Mouse (Mus musculus) megakaryocyte, embryonic 14.5 days (primary cell): ENCODE data around the gene Spink2. TPM values are rescaled to one million over a fixed set of nuclear protein-coding genes. Genes with fewer than 3 reads are reported as not detected.

ENCODE experiments used
- H3K27me3 ChIP-seq: replicated peaks from 2 replicates; pipeline ENCODE3; 2012; ENCODE audit warnings: inconsistent platforms
- H3K36me3 ChIP-seq: replicated peaks from 2 replicates; pipeline ENCODE3; 2012; ENCODE audit warnings: low read length, inconsistent platforms, mixed read lengths
- H3K4me1 ChIP-seq: 2 replicates; pipeline ENCODE4 v1.6.1; 2012; ENCODE audit warnings: inconsistent platforms
- H3K4me3 ChIP-seq: replicated peaks from 2 replicates; pipeline ENCODE3; 2012; ENCODE audit warnings: moderate library complexity, mild to moderate bottlenecking, inconsistent platforms
- H3K9me3 ChIP-seq: 2 replicates; pipeline ENCODE4 v1.6.1; 2012; ENCODE audit warnings: inconsistent platforms
- FLI1 ChIP-seq: IDR thresholded peaks from 2 replicates; pipeline ENCODE4 v1.6.1; 2012; ENCODE audit warnings: low read length, inconsistent platforms, mixed read lengths
- GATA1 ChIP-seq: IDR thresholded peaks from 3 replicates; pipeline ENCODE4 v1.6.1; 2012; ENCODE audit warnings: mixed read lengths, low read length, inconsistent platforms, borderline replicate concordance
- polyA plus RNA-seq: library from polyadenylated mRNA; stranded (reverse); fragments of >175 nt; gene quantifications from 2 replicates; pipeline ENCODE4 v1.2.3, GENCODE M21; 2012; ENCODE audit warnings: low replicate concordance; ENCODE audit not compliant: insufficient read depth

The Spink2 gene
- polyA plus RNA-seq, 1 experiment: not detected

DNA sequence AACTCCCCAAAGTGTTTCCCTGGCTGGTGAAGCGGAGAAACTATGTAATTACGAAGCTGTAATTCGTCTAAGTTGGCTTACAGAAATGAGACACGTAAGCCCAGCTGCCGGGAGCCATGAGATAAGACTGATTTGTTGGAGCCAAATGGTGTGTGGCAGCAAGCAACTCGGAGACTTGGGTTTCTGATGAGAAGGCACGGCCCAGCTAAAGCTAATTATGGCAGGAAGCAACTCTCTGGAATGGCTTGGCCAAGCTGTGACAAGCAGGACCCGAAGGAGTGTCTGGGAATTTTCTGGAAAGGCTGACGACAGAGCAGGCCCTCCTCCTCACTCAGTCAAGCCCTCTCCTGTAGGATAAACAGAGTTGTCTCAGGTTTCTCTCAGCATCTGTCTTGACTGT lies 33.3 kb downstream of the Spink2 start:
- Histone ChIP-seq H3K9me3 (0 out of 2 replicates have a peak, but pooled peaks cover 5% of the 10 kb centered on the region), H3K4me3 (no peak overlapping the region), H3K36me3 (no peaks in the 10 kb centered on the region), H3K4me1 (no peaks in the 10 kb centered on the region), H3K27me3 (peaks cover 22% of the 10 kb centered on the region)
- TF ChIP-seq FLI1 (no peak), GATA1 (no peak)

DNA sequence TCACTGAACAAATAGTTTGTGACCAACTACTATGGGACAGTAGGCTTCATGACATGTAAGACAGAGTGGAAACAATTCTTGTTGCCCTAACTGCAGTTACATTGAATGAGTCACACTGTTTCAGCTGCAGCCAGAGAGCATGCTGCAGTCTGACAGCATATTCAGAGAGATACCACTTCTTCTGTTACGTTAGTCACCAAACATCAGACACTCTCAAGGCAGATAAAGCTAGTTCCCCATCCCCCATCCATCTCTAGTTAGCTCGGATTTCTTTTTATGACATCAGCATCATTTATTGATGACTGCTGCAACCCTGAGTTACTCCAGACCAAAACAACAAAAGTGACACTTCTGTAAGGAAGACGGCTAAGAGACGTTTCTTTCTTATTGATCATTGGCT lies 36.5 kb downstream of the Spink2 start:
- H3K9me3 ChIP-seq: 0 out of 2 replicates have a peak, but pooled peaks cover 5% of the 10 kb centered on the region
- no peak for TF ChIP-seq FLI1
- no peak for TF ChIP-seq GATA1
- no peaks in the 10 kb centered on the region for H3K36me3 ChIP-seq
- peaks cover 18% of the 10 kb centered on the region for H3K27me3 ChIP-seq
- H3K4me3 ChIP-seq: no peak overlapping the region
- no peaks in the 10 kb centered on the region for H3K4me1 ChIP-seq

DNA sequence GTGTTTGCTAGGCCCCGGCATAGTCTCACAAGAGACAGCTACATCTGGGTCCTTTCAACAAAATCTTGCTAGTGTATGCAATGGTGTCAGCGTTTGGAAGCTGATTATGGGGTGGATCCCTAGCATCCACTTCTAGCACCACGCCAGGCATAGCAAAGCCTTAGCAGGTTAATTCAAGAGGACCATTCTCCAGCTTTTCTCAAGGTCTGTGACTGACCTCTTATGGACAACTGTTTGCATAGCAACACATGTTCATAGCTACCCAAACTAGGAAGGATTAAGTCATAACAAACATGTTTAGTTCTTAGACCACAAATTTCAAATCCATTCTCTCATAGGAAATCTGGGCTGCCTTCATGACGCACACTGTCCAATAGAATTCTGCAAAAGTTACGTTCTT lies 40.7 kb downstream of the Spink2 start:
- Histone ChIP-seq H3K4me1 (peaks cover 10% of the 10 kb centered on the region; the same call in 1 of the 2 replicates), H3K36me3 (no peaks in the 10 kb centered on the region), H3K9me3 (no peaks in the 10 kb centered on the region), H3K4me3 (no peak overlapping the region), H3K27me3 (peaks cover 20% of the 10 kb centered on the region)
- no peak for TF ChIP-seq GATA1
- TF ChIP-seq FLI1: no peak

DNA sequence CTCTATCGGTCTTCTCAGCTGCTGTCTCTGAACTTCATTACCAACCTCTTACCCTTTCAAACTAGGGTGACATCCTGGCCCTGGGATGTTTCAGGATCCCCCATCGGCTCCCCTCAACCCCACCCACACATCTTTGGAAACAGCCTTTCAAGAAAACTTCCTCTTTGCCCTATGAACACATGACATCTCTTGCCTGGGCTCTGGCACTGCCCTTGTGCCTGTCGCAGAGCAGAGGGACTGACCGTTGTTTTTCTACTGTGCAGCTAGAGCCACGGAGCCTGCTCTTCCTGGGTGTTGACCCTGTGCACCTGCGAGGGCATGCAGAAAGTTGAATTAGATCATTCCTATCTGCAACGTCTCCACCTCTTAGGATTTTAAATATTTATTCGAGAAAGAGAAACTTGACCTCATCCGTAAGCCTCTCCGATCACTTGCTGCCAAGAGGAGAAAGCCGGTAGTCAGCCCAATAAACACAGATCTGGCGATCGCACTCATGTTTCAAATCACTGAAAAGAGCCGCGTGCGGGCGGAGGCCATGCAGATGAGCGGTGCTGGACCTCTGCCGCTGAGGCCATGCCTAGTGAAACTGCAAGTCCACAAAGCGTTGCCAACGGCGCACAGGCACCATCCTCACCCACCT lies 43.8 kb downstream of the Spink2 start:
- no peaks in the 10 kb centered on the region for H3K9me3 ChIP-seq
- peaks cover 14% of the 10 kb centered on the region; the same call in 1 of the 2 replicates for H3K4me1 ChIP-seq
- TF ChIP-seq GATA1 (no peak), FLI1 (no peak)
- peaks cover 31% of the 10 kb centered on the region for H3K27me3 ChIP-seq
- no peaks in the 10 kb centered on the region for H3K36me3 ChIP-seq
- H3K4me3 ChIP-seq: no peak overlapping the region

DNA sequence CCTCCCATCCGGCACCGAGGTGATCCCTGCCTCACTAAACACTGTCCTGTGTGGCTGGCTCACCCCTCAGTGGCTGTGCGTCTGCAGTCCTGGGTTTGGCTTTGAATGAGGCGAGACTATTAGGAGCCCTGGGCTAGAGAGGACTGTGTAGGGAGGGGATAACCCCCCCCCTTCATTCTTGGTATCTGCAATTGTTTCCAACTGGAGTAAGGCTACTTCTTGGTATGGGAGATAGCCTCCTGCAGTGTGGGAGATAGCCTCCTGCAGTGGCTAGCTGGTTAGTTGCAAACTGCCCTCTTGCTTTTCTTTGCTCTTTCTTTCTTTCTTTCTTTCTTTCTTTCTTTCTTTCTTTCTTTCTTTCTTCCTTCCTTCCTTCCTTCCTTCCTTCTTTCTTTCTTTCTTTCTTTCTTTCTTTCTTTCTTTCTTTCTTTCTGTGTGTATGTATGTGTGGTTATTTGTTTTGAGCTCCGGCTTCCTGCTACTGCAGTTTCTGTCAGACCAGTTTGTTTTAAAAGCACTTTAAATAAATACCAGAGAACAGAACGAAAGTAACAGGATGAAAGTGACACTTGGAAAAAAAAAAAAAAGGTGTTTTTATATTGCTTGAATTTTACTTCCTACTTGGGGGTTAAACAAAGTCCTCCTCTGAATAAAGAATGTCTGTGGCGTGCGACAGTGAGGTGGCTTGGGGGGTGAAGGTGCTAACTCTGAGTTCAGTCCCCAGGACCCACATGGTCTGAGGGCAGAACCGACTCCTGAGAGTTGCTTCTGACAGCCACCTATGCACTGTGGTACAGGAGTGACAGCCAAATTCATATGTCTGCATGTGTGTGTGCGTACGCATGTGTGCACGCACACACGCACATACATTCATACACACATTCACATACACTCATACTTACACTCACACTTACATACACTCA lies 45.3 kb downstream of the Spink2 start:
- Histone ChIP-seq H3K4me3 (no peak overlapping the region), H3K27me3 (peaks cover 41% of the 10 kb centered on the region), H3K36me3 (no peaks in the 10 kb centered on the region), H3K9me3 (peaks cover 8% of the 10 kb centered on the region), H3K4me1 (peaks cover 14% of the 10 kb centered on the region; the same call in 1 of the 2 replicates)
- TF ChIP-seq FLI1 (no peak), GATA1 (no peak)

DNA sequence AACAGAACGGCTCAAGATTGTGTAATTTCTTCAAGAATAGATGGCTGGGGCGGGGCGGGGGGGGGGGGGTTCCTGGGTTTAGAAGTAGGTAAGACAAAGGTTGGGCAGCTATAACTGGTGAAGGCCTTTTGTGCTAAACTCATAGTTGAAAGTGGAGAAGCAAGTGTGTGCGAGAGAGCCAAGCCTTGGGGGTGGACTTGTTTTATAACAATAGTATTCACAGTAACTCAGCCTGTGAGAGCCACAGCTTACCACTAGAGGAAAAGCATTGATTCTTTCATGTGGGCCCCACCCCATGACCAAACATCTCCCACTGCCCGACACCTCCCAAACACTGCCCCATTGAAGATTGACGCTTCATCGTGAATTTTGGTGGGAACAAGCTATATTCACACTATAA lies 47.7 kb downstream of the Spink2 start:
- Histone ChIP-seq H3K36me3 (no peaks in the 10 kb centered on the region), H3K4me3 (no peak overlapping the region), H3K9me3 (peaks cover 8% of the 10 kb centered on the region), H3K4me1 (peaks cover 14% of the 10 kb centered on the region; the same call in 1 of the 2 replicates), H3K27me3 (peaks cover 47% of the 10 kb centered on the region)
- TF ChIP-seq GATA1 (no peak), FLI1 (no peak)

DNA sequence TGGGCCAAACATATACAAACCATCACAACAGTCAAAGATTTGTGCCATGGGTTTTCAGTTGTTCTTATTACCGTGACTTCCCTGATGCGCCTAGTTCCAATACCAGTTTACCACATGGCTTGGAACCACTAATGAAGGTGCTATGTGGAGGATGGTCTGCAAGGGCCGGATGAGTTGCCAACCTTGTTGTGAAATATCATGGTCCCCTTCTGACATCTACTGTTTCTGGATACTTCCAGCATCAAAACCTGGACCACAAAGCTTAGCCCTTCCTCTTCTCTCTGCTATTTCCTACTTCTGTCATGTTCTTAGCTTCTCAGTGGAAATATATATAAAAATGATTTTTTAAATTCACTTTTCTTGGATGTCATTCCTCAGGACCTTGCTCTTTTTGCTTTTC lies 48.7 kb downstream of the Spink2 start:
- H3K4me3 ChIP-seq: no peak overlapping the region
- peaks cover 49% of the 10 kb centered on the region for H3K27me3 ChIP-seq
- no peak for TF ChIP-seq FLI1
- TF ChIP-seq GATA1: no peak
- H3K4me1 ChIP-seq: peaks cover 14% of the 10 kb centered on the region; the same call in 1 of the 2 replicates
- peaks cover 8% of the 10 kb centered on the region for H3K9me3 ChIP-seq
- H3K36me3 ChIP-seq: no peaks in the 10 kb centered on the region

DNA sequence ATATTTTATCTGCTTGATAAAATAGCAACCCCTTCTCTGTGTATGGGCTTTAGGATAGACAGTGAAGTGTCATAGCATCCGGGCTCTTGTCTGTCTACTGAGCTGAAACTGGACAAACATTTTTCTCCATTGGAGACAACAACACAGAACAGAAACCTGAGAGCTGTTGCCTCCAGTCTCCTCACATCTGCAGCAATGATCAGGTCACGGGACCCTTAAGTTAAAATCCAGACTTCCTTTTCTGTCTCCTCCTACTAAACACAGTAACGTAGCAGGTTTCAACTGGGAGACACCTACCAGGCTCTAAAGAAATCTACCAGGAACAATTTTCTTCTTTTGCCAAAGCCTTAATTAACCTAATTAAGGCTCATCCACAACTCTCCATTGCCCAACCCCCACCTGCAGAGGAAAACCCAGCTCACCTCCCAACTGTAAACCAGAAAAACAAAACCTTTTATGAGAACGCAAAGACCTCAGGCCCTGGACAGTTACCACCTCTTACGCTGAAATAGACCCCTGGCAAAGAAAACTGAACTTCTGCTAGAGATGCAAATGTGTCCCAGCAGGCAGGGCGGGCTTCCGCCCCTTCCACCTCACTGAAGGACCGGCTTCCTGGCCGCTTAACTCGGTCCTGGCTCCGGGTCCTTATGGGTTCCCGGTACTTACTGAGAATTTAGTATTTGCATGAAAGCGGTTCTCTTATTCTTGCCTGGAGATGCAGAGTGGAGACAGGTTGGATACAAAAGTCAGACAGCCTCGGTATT lies 53.3 kb downstream of the Spink2 start:
- TF ChIP-seq GATA1: no peak
- no peak for TF ChIP-seq FLI1
- Histone ChIP-seq H3K36me3 (no peaks in the 10 kb centered on the region), H3K4me3 (no peak overlapping the region), H3K9me3 (peaks cover 8% of the 10 kb centered on the region), H3K4me1 (no peaks in the 10 kb centered on the region), H3K27me3 (peaks cover 59% of the 10 kb centered on the region)

DNA sequence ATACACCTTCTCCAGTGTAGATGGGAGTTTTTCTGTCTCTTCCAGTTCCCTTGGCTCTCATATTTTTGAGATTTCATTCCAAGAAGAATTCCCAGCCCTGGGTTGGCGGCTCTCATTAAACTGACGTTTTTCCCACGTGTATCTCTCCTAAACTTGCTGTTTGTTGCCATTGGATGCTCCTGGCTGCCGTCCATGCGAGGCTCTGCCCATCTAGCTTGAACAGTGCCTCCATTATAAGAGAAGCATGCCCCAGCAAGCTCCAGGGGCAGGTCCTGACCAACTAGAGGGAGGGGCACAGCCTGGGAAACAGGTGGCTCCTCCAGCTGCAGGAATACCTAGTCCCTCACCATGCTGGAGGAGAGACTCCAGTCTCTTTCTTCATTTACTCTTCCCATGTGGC lies 54.3 kb downstream of the Spink2 start:
- Histone ChIP-seq H3K4me3 (no peak overlapping the region), H3K9me3 (peaks cover 6% of the 10 kb centered on the region), H3K27me3 (peaks cover 58% of the 10 kb centered on the region), H3K4me1 (peaks cover 2% of the 10 kb centered on the region), H3K36me3 (no peaks in the 10 kb centered on the region)
- TF ChIP-seq FLI1: no peak
- TF ChIP-seq GATA1: no peak
